Mouse (Mus musculus) brain, embryonic 14.5 days (tissue): ENCODE data around the gene Zbtb4.

ENCODE experiments used
- CTCF ChIP-seq: fragments of 200-500 bp; IDR thresholded peaks from 2 replicates; pipeline ENCODE4 v1.5.1; 2012; ENCODE audit warnings: inconsistent platforms, mild to moderate bottlenecking, moderate library complexity, borderline replicate concordance; ENCODE audit not compliant: insufficient read depth, insufficient read length; ENCODE audit errors: extremely low read depth
- POLR2A ChIP-seq: fragments of 200-500 bp; IDR thresholded peaks from 2 replicates; pipeline ENCODE4 v1.6.1; 2012; ENCODE audit warnings: mild to moderate bottlenecking, inconsistent platforms, borderline replicate concordance; ENCODE audit not compliant: poor library complexity, insufficient read depth, insufficient read length, severe bottlenecking; ENCODE audit errors: extremely low read depth

- TF ChIP-seq CTCF (no peak), POLR2A (no peak)
Measured at GRCm38 (mm10) chr11:69760901-69761200, 4.9 kb upstream of the Zbtb4 start.
